Mouse (Mus musculus) thymus, adult 18-20 months (tissue): ENCODE results near the gene Gm45713.

Experiments used
- DNase-seq, 2 experiments: peaks; one replicate each; pipeline ENCODE4 v3.0.0; 2022; ENCODE audit warnings: mixed read lengths in 2 of 2

The Gm45713 gene

GRCm38 (mm10) chr7:45092828-45093515 lies 43.1 kb downstream of the Gm45713 start:
- no peak for DNase-seq

GRCm38 (mm10) chr7:45092048-45092447 lies 44.0 kb downstream of the Gm45713 start, which contains the start of gene Rcn3:
Rcn3 (minus strand) TSS chr7:45092221.
- DNase-seq, result no peak

GRCm38 (mm10) chr7:45091001-45091990 lies 44.7 kb downstream of the Gm45713 start:
- no peak for DNase-seq

- no peak for DNase-seq
Observed at GRCm38 (mm10) chr7:45090251-45090977, 45.6 kb downstream of the Gm45713 start.

- no peak for DNase-seq
Observed at GRCm38 (mm10) chr7:45088597-45088996, 47.4 kb downstream of the Gm45713 start.

- DNase-seq, result no peak
Observed at GRCm38 (mm10) chr7:45086084-45086483, 49.9 kb downstream of the Gm45713 start.

- DNase-seq, result no peak
Observed at GRCm38 (mm10) chr7:45083300-45083890, 52.6 kb downstream of the Gm45713 start.

GRCm38 (mm10) chr7:45082401-45083299 lies 53.4 kb downstream of the Gm45713 start:
- peak; percentile 28 to 41 for DNase-seq

GRCm38 (mm10) chr7:45081016-45081415 lies 55.0 kb downstream of the Gm45713 start:
- no peak for DNase-seq

GRCm38 (mm10) chr7:45079856-45080255 lies 56.2 kb downstream of the Gm45713 start:
- DNase-seq, result peak; percentile 80 to 83

GRCm38 (mm10) chr7:45078513-45078912 lies 57.5 kb downstream of the Gm45713 start:
- DNase-seq, result peak in 1 of 2 experiments; percentile 47

- DNase-seq, result no peak
Observed at GRCm38 (mm10) chr7:45077829-45078228, 58.2 kb downstream of the Gm45713 start.

GRCm38 (mm10) chr7:45077322-45077721 lies 58.7 kb downstream of the Gm45713 start:
- no peak for DNase-seq

- DNase-seq, result no peak
Observed at GRCm38 (mm10) chr7:45076501-45076900, 59.5 kb downstream of the Gm45713 start.
